Mouse (Mus musculus) G1E (cell line): Measurements from ENCODE around the gene Agk.

ENCODE experiments used
- CTCF ChIP-seq: IDR thresholded peaks from 2 replicates; pipeline ENCODE4 v1.5.1; 2012; ENCODE audit warnings: low read depth, low read length, inconsistent platforms, mixed read lengths
- GATA2 ChIP-seq: IDR thresholded peaks from 2 replicates; pipeline ENCODE4 v1.6.1; 2012; ENCODE audit warnings: low read depth, low read length, inconsistent platforms, borderline replicate concordance

- TF ChIP-seq CTCF (no peak), GATA2 (no peak)
Observed at GRCm38 (mm10) chr6:40385682-40386081, 60.7 kb downstream of the Agk start.
